Mouse (Mus musculus): Measurements from ENCODE around the gene Ap1b1. TPM values are rescaled to one million over a fixed set of nuclear protein-coding genes. Genes with fewer than 3 reads are reported as not detected.
"Not testable (repeated sequence)": the region's sequence is repeated elsewhere in the genome, so short reads cannot be mapped to it uniquely, and the experiment has no call there.

The Ap1b1 gene
- polyA plus RNA-seq, 1 experiment from 2014 or later = 105 TPM

DNA sequence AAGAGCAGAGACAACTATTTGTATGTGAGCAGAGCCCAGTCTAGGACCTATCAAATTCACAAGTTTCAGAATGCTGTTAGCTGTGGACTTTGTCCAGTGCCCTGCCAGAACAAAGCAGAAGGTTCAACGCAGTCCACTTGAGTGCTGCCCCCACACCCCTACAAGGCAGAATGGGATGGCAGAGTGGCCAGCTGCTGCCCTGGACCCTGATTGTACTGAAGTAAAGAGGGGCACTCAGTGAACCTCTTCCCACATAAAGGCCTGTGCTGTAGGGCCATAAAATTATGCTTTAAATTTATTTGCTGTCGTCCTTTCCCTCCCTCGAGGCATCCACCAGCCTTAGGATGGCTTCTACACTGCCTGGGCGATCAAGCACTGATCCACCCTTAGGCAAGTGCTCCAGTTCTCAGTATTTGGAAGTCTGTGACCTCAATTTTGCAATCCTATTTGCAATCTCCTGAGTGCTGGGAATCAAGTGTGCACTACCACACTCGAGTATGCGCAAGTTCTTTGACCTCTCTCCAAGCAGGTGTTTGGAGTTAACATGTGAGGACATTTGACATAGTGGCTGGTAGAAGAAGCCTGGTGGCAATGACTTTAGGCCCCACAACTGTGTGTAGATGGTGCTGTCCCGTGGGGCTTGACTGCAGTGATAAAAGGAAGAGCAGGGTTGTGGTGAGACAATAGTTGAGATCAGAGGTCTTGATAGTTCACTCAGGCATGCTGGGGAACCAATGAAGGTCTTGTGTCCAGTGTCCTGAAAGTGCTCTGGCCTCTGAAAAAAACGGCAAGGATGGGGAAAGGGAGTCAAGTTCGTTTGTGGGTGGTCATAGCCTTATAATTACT lies 81.7 kb downstream of the Ap1b1 start:
- Histone ChIP-seq H3K9ac (no peak overlapping the region), H3K4me1 (replicated peaks) (peaks cover 16% of the 10 kb centered on the region), H3K27ac (replicated peaks) (no peak overlapping the region), H3K27me3 (peaks cover 8% of the 10 kb centered on the region), H3K9me3 (no peaks in the 10 kb centered on the region), H3K4me2 (no peak overlapping the region), H3K4me3 (no peak overlapping the region), H3K36me3 (peaks cover 52% of the 10 kb centered on the region)
- ATAC-seq (ENCODE audit: low FRiP score, low read depth) = no peak
- 86% methylated on average over 9 of the region's 9 CpGs for WGBS

DNA sequence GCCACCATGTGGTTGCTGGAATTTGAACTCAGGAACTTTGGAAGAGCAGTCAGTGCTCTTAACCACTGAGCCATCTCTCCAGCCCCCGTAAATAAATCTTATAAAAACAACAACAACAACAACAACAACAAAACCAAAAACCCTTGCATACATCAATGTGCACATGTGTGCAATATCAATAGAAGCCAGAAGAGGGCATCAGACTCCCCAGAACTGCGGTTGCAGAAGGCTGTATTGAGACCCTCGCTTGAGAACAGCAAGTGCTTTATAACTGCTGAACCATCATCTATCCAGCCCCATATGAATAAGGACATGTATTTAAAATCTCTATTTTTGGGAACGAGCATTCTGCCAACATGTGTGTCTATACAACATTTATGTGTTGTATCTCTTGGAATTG lies 88.3 kb downstream of the Ap1b1 start:
- no peak for ATAC-seq (ENCODE audit: low FRiP score, low read depth)
- H3K9ac ChIP-seq = no peak overlapping the region
- H3K27me3 ChIP-seq = no peaks in the 10 kb centered on the region
- WGBS = 67% methylated on average over 4 of the region's 4 CpGs
- no peak overlapping the region for H3K4me3 ChIP-seq
- no peaks in the 10 kb centered on the region for H3K4me1 ChIP-seq (replicated peaks)
- H3K36me3 ChIP-seq = peaks cover 78% of the 10 kb centered on the region
- H3K9me3 ChIP-seq = no peaks in the 10 kb centered on the region
- H3K4me2 ChIP-seq = no peak overlapping the region
- H3K27ac ChIP-seq (replicated peaks) = no peak overlapping the region

- no peak for ATAC-seq (ENCODE audit: low FRiP score, low read depth)
- no peak overlapping the region for H3K4me3 ChIP-seq
- H3K4me1 ChIP-seq (replicated peaks) = no peaks in the 10 kb centered on the region
- no peak overlapping the region for H3K9ac ChIP-seq
- H3K36me3 ChIP-seq = peaks cover 77% of the 10 kb centered on the region
- H3K4me2 ChIP-seq = no peak overlapping the region
- H3K27me3 ChIP-seq = no peaks in the 10 kb centered on the region
- H3K9me3 ChIP-seq = no peaks in the 10 kb centered on the region
- no peak overlapping the region for H3K27ac ChIP-seq (replicated peaks)
These were observed 89.1 kb downstream of the Ap1b1 start for GRCm38 (mm10) chr11:5075760-5076159.

DNA sequence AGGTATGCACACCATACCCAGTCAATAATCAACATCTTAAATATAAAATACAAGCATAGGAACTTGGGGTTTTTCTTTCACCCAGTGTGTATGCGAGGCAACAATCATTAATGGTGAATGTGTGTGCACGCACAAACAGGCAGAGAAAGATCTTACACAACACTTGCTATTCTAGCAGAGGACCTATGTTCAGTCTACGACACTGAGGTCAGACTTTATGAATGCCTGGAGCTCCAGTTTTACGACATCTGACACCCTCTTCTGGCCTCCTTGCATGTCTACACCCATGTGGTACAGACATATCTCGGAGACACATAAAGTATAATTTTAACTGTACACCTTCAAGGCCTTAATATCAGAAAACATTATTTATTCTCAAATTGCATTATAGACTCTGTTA lies 90.2 kb downstream of the Ap1b1 start:
- H3K4me2 ChIP-seq; H3K9me3 ChIP-seq; H3K4me3 ChIP-seq; H3K27me3 ChIP-seq; H3K27ac ChIP-seq (replicated peaks); H3K9ac ChIP-seq; H3K4me1 ChIP-seq (replicated peaks): not testable (repeated sequence)
- 0 out of 2 replicates have a peak, but pooled peaks have one; percentile 17 for ATAC-seq (ENCODE audit: low FRiP score, low read depth)
- WGBS = 89% methylated on average over 4 of the region's 5 CpGs
- H3K36me3 ChIP-seq = peaks cover 74% of the 10 kb centered on the region

DNA sequence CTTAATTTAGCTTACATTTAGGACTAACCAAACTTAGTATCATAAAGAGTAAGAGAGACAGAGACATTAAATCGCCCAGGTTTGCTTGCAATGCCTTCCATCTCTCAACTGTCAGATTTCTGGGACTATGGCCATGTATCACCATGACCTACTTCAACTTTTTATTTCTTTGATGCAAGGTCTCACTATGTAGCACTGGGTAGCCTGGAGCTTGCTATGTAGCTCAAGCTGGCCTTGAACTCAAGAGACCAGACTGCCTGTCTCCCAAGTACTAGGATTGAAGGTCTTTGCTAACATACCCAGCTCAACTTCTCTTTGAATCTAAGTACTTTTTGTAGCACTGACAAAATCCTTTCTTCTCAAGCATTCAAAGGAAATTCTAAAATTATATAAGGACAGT lies 102.5 kb downstream of the Ap1b1 start:
- no peaks in the 10 kb centered on the region for H3K9me3 ChIP-seq
- H3K27me3 ChIP-seq = no peaks in the 10 kb centered on the region
- H3K27ac ChIP-seq (replicated peaks) = no peak overlapping the region
- no peak for ATAC-seq (ENCODE audit: low FRiP score, low read depth)
- no peak overlapping the region for H3K4me2 ChIP-seq
- no peak overlapping the region for H3K9ac ChIP-seq
- H3K36me3 ChIP-seq = peaks cover 78% of the 10 kb centered on the region
- WGBS = 96% methylated on average over 1 of the region's 1 CpGs
- peaks cover 6% of the 10 kb centered on the region; the same call in 1 of the 2 replicates for H3K4me1 ChIP-seq (replicated peaks)
- H3K4me3 ChIP-seq = no peak overlapping the region

GRCm38 (mm10) chr11:5091706-5092105 lies 105.1 kb downstream of the Ap1b1 start:
- H3K4me1 ChIP-seq (replicated peaks) = peaks cover 19% of the 10 kb centered on the region
- ATAC-seq (ENCODE audit: low FRiP score, low read depth) = no peak
- H3K27ac ChIP-seq (replicated peaks) = no peak overlapping the region
- H3K36me3 ChIP-seq = peaks cover 53% of the 10 kb centered on the region
- WGBS = 38% methylated on average over 2 of the region's 2 CpGs
- H3K4me2 ChIP-seq = no peak overlapping the region
- no peaks in the 10 kb centered on the region for H3K27me3 ChIP-seq
- H3K9ac ChIP-seq = no peak overlapping the region
- H3K9me3 ChIP-seq = no peaks in the 10 kb centered on the region
- no peak overlapping the region for H3K4me3 ChIP-seq

Small RNA genes lying within 50 kb of the gene (microRNA-seq; reads per million reads assigned to microRNA genes)
- not detected for gene Gm47296

Other genes with a start within 250 kb of the Ap1b1 start
- 2.3 and 2.7 TPM in 2 replicates for gene Cabp7, start 240.0 kb upstream of the Ap1b1 start, polyA plus RNA-seq (2015; fragmentation: Nextera tagmentation; extraction: Ambion mirVana)
- gene Nf2, start 137.3 kb upstream of the Ap1b1 start, polyA plus RNA-seq (2015; fragmentation: Nextera tagmentation; extraction: Ambion mirVana) = 66.8 and 72.3 TPM in 2 replicates
- 137 and 139 TPM in 2 replicates for gene Nipsnap1, start 112.9 kb upstream of the Ap1b1 start, polyA plus RNA-seq (2015; fragmentation: Nextera tagmentation; extraction: Ambion mirVana)
- gene Thoc5, start 91.5 kb upstream of the Ap1b1 start, polyA plus RNA-seq (2015; fragmentation: Nextera tagmentation; extraction: Ambion mirVana) = 48.7 and 51.4 TPM in 2 replicates
- 11.2 and 11.6 TPM in 2 replicates for gene Nefh, start 38.8 kb upstream of the Ap1b1 start, polyA plus RNA-seq (2015; fragmentation: Nextera tagmentation; extraction: Ambion mirVana)
- 1.1 and 1.6 TPM in 2 replicates for gene Rasl10a, start 71.3 kb downstream of the Ap1b1 start, polyA plus RNA-seq (2015; fragmentation: Nextera tagmentation; extraction: Ambion mirVana)
- 27.0 and 32.2 TPM in 2 replicates for gene Gas2l1, start 78.5 kb downstream of the Ap1b1 start, polyA plus RNA-seq (2015; fragmentation: Nextera tagmentation; extraction: Ambion mirVana)
- gene Rhbdd3, start 112.1 kb downstream of the Ap1b1 start, polyA plus RNA-seq (2015; fragmentation: Nextera tagmentation; extraction: Ambion mirVana) = 44.3 and 44.4 TPM in 2 replicates
- 564 and 566 TPM in 2 replicates for gene Ewsr1, start 112.4 kb downstream of the Ap1b1 start, polyA plus RNA-seq (2015; fragmentation: Nextera tagmentation; extraction: Ambion mirVana)
- 16.0 and 17.1 TPM in 2 replicates for gene Emid1, start 165.4 kb downstream of the Ap1b1 start, polyA plus RNA-seq (2015; fragmentation: Nextera tagmentation; extraction: Ambion mirVana)